Mouse (Mus musculus): ENCODE results near the gene Il9r. TPM values are rescaled to one million over a fixed set of nuclear protein-coding genes. Genes with fewer than 3 reads are reported as not detected.

Gene Il9r
- total RNA-seq, 1 experiment from 2014 or later = 4.6 TPM

DNA sequence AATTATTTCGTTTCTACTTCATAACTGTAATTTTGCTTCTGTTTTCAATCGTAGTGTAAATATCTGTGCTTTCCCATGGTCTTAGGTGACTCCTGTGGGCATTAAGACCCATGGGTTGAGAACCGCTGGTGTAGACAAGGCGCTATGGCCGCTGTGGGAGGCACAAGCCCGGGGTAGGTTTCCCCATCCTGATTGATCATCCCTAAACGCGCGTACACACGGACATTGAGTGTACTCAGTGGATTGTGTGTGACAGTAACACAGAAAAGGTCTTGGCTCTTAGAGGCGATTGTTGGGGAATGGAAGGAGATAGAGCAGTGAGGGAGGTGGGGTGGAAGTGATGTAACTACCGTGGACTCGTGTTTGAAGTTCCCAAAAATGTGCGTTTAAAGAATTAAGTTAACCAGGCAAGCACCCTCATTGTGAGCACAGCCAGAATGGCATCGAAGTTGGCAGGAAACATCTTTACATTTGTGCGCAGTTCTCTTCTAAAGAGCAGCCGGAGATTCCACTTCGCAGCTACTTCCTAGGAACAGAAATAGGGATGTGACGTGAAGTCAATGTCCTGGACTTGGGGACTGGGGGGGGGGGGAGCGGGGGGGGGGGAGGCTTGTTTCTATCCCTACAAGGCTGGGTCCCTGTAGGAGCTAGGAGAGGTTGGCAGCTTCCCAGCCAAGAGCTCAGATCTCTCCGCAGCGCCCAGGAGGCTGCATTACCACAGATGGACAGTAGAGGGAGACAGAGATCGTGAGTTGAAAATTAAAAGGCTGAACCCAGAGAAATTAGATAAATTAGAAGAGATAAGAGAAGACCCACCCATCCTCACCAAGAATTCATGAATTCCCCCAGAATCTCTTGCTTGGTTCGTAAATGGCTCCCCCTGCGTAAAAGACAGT, 17.9 kb downstream of the Il9r start:
- 0 out of 2 replicates have a peak, but pooled peaks have one; percentile 68 for ATAC-seq (replicated peaks; ENCODE audit: insufficient number of reproducible peaks, low FRiP score, low TSS enrichment, poor library complexity, severe bottlenecking)

- no peak for ATAC-seq (replicated peaks; ENCODE audit: insufficient number of reproducible peaks, low FRiP score, low TSS enrichment, poor library complexity, severe bottlenecking)
Observed at GRCm38 (mm10) chr11:32181246-32181645, 18.8 kb downstream of the Il9r start.

DNA sequence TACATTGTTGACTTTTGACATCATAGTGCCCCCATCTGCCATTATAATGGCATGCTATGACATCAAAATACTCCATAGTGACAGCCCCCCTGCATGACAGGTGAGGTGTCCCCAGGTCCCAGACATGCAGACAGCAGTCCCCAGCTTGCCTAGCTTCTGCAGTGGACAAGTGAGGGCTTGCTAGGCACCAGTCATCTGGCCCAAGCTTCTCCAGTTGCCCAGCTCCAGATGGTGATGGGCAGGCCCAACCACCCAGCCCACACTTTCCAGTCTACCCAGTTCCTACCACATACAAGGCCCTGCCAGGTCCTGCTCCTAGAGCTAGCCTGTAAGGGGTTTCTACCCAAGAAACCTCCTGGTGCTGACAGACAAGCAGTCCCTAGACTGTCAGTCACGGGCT, 21.6 kb downstream of the Il9r start:
- no peak for ATAC-seq (replicated peaks; ENCODE audit: insufficient number of reproducible peaks, low FRiP score, low TSS enrichment, poor library complexity, severe bottlenecking)

- ATAC-seq (replicated peaks; ENCODE audit: insufficient number of reproducible peaks, low FRiP score, low TSS enrichment, poor library complexity, severe bottlenecking) = no peak
Observed at GRCm38 (mm10) chr11:32166683-32167082, 33.4 kb downstream of the Il9r start.

DNA sequence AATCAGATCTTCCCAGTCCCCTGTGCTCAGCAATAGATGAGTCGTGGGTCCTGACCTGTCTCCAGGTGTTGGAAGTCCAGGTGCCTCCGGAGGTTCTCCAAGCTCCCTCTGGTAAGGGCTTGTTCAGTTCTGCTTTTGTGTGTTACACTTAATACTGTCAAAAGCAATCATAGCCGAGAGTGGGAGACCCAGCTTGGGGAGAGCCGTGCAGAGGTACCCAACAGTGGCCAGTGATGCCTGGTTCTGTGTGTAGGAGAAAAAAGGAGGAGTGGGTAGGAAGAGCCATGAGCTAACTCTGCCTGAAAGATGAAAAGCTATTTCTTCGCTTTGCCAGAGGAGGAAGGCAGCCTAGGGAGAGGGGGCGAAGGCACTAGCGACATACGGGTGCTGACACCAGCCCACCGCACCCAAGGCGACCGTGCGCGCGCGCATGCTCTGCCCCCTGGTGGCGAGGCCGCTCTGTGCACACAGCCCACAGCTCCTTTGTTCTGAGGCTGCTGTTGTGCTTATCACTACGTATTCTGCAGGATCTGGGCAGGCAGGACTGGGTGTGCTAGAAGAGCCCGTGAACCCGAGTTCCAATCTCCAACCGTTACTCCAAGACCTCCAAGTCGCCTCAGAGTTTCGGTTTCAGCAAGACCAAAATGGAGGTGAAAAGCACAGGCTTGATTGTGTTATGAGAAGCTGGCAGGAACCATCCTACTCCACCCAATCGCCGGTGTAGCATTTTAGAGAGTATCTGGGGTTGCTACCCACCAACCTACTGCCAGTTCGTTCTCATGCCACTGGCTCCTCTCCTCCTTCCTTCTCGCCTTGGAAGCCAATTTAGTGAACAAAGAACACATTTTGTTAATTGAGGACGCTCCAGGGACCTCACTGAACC, 37.9 kb downstream of the Il9r start:
- 0 out of 2 replicates have a peak, but pooled peaks have one; percentile 31 for ATAC-seq (replicated peaks; ENCODE audit: insufficient number of reproducible peaks, low FRiP score, low TSS enrichment, poor library complexity, severe bottlenecking)

GRCm38 (mm10) chr11:32161500-32161899, 38.6 kb downstream of the Il9r start:
- no peak for ATAC-seq (replicated peaks; ENCODE audit: insufficient number of reproducible peaks, low FRiP score, low TSS enrichment, poor library complexity, severe bottlenecking)

DNA sequence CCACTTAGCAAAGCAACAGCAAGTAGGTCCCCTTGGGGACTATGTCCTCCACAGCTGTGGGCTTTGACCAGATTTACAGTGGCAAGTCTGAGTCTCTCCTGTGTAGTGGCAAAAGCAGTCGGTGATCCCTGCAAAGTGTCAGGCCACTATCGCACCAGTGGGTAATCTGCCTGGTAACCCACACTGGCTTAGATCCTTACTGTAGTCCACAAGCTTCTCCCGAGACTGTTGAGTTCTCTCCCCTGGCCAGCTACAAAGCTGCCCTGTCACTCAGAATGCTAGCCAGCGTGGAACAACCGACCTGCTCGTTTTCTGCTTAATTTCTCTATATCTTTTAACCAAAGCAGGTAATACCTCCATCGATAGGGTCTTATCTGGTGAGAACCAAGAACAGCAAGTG, 39.7 kb downstream of the Il9r start:
- no peak for ATAC-seq (replicated peaks; ENCODE audit: insufficient number of reproducible peaks, low FRiP score, low TSS enrichment, poor library complexity, severe bottlenecking)

DNA sequence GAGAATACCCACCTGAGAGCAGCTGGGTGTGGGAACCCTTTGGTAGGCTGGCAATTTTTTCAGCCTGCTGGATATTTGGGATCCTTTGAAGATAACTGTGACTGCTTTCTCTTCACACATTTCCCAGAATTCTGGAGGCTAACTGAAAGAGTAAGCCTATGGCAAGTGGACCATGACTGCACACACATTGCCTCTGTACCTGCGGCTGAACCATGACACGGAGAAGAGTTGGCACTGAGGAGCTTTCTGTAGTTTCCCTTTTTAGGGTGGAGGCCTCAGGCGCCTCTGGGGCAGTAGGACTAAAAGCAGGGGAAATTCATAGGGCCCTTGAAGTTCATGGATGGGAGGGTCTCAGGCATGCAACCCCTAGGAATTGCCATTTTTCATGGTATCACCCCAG, 40.9 kb downstream of the Il9r start:
- ATAC-seq (replicated peaks; ENCODE audit: insufficient number of reproducible peaks, low FRiP score, low TSS enrichment, poor library complexity, severe bottlenecking) = no peak

GRCm38 (mm10) chr11:32157791-32158594, 42.1 kb downstream of the Il9r start:
- ATAC-seq (replicated peaks; ENCODE audit: insufficient number of reproducible peaks, low FRiP score, low TSS enrichment, poor library complexity, severe bottlenecking) = no peak

DNA sequence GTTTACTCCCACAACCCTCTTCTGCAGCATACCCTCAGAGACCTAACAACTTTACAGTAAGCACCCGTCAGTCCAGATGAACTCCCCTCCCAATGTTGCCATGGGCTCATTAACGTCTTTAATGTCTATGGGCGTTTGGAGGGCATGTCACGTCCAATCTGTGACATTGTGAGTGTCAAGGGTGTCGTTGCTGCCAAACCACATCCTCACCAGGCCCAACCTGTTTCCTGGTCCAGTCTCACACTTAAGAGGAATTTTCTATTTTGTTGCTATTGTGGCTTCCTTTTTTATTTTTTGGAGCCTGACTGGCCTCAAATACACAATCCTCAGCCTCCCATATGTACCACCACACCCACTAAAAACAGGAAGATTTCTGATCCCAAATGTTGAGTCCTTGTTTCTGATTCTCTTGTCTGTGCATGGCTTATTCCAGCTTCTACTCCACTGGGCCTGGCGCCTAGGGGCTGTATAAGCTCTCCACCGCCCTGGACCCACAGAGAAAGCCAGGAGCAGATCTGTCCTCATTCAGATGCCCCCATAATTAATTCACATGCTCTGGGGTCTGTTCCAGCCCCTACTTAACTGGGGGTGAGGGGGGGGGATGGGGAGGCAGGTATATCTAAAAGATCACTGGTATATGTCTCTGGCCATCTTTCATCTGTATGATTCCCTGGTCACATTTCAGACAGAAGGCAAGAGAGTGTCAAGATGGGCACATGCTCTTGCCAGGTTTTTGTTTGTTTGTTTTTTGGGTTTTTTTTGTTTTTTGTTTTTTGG, 43.0 kb downstream of the Il9r start:
- ATAC-seq (replicated peaks; ENCODE audit: insufficient number of reproducible peaks, low FRiP score, low TSS enrichment, poor library complexity, severe bottlenecking) = no peak

GRCm38 (mm10) chr11:32153216-32153615, 46.9 kb downstream of the Il9r start:
- ATAC-seq (replicated peaks; ENCODE audit: insufficient number of reproducible peaks, low FRiP score, low TSS enrichment, poor library complexity, severe bottlenecking) = no peak

- no peak for ATAC-seq (replicated peaks; ENCODE audit: insufficient number of reproducible peaks, low FRiP score, low TSS enrichment, poor library complexity, severe bottlenecking)
Observed at GRCm38 (mm10) chr11:32152814-32153213, 47.3 kb downstream of the Il9r start.

DNA sequence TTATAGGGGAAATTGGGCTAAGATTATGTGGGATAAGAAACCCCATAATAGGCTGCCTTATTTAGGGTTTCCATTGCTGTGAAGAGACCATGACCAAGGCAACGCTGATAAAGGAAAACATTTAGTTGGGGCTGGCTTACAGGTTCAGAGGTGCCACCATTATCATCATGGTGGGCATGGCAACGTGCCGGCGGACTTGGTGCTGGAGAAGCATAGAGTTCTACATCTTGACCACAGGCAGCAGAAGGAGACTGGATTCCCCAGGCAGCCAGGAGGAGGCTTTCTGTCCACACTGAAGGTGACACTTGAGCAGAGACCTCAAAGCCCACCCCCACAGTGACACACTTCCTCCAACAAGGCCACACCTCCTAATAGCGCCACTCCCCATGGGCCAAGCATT, 48.8 kb downstream of the Il9r start:
- ATAC-seq (replicated peaks; ENCODE audit: insufficient number of reproducible peaks, low FRiP score, low TSS enrichment, poor library complexity, severe bottlenecking) = no peak

DNA sequence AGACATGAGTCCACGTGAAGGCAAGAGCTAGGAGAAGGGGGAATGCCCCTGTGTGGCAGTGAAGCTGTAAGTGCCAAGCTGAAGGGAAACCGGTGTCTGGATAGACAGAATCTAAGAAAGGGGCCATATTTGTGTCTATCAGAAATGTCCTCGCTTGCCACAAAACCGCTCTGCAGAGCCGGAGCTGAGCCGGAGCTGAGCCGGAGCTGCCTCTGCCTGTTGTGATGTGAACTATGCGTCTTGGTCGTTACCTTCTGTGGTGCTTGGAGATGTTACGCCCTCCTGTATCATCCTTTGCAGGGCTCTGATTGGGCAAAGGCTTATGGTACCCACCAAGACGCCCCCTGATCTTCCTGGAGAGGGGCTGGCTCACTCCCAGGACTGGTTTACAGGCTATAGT, 50.5 kb downstream of the Il9r start:
- 0 out of 2 replicates have a peak, but pooled peaks have one; percentile 27 for ATAC-seq (replicated peaks; ENCODE audit: insufficient number of reproducible peaks, low FRiP score, low TSS enrichment, poor library complexity, severe bottlenecking)

DNA sequence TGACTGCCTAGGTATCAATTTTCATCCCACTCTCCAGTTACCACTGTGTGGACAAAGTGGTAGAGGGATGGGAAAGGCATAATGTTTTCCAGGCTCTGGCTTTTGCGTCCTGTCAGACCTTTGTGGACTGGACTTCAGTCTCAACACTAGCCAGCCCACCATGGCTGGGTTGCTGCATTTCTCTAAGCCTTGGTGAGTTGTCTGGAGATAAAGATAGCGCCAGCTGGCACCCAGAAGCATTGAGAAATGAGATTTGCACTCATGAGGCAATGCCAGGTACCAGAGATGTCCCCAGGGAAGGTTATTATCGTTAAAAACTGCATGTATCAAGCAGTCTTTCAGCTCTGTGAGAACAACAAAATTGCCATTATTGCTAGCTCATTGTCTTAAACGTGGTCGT, 57.3 kb downstream of the Il9r start:
- no peak for ATAC-seq (replicated peaks; ENCODE audit: insufficient number of reproducible peaks, low FRiP score, low TSS enrichment, poor library complexity, severe bottlenecking)

DNA sequence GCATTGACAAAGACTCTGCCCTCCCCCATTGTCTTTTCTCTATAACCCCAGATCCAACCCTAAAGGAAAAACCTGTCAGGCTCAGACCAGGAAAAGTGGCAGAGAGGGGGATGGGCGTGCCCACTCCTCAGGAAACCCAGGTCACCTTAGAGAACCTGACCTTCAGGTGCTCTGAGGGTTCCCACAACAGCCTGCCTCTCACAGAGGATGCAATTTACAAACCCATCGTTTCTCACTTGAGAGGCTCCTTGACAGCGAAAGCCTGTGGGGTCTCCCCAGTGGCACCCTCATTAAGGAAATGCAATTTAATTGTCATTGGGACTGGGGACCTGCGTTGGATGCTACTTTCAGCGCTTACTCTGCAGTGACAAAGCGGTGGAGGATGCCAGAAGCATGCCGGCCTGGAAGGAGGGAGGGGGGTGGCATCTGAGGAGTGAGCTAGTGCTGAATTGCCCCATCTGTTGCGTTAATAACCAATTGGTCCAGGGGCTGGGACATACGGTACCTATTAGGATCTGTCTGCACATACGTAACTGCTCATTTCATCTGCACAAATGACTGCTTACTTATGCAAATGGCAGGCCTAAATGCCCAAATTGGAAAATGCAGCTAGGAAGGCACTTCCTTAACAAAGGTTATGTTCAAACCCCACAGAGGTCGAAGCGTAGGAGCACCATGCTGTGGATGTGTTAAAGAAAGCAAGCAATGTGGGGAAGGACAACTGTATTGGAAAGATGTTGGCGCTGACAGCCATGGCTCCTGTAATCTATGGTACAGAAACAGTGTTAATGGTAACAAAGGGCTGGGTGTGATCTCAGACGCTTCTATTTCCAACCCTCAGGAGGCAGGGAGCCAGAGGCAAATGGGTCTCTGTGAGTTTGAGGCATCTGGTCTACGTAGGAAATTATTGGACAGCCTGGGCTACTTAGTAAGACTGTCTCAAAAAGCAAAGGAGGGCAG, 58.2 kb downstream of the Il9r start:
- no peak for ATAC-seq (replicated peaks; ENCODE audit: insufficient number of reproducible peaks, low FRiP score, low TSS enrichment, poor library complexity, severe bottlenecking)

DNA sequence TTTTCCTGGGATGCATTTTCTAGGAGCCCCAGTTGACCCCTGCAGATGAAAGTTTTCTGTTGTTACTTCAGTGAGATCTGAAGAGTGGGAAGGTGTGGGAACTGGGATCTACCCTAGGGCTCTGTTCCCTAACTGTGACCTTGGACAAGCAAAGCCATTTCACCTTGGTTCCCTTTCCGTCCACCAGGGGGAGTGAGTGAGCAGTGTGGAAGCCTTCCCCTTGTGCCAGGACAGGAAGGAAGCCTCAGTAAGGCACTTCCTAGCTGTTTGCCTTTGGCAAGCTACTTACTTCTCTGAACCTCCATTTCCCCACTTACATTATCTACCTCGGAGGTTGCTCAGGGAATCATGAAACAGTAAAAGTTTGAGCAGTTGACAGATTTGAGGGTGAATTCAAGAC, 59.0 kb downstream of the Il9r start:
- peak; percentile 70; the same call in 1 of the 2 replicates for ATAC-seq (replicated peaks; ENCODE audit: insufficient number of reproducible peaks, low FRiP score, low TSS enrichment, poor library complexity, severe bottlenecking)

Data from monocyte, adult 5-6 weeks (primary cell).